Mouse (Mus musculus): ENCODE data around the gene Krba1. TPM values are rescaled to one million over a fixed set of nuclear protein-coding genes. Genes with fewer than 3 reads are reported as not detected.

Gene Krba1
- polyA plus RNA-seq, 1 experiment from 2014 or later, result 23.8 TPM

- WGBS, result 79% methylated on average over 5 of the region's 5 CpGs
- H3K27ac ChIP-seq (replicated peaks), result no peak overlapping the region
- no peak for ATAC-seq (ENCODE audit: low read depth)
- no peaks in the 10 kb centered on the region for H3K4me1 ChIP-seq (replicated peaks)
- H3K4me3 ChIP-seq, result no peak overlapping the region
- no peaks in the 10 kb centered on the region for H3K27me3 ChIP-seq
- no peaks in the 10 kb centered on the region for H3K9me3 ChIP-seq
- H3K4me2 ChIP-seq, result no peak overlapping the region
- no peak overlapping the region for H3K9ac ChIP-seq
- H3K36me3 ChIP-seq, result no peaks in the 10 kb centered on the region
Observed at GRCm38 (mm10) chr6:48430748-48431147, 35.4 kb downstream of the Krba1 start.

- peaks cover 3% of the 10 kb centered on the region for H3K4me1 ChIP-seq (replicated peaks)
- H3K9me3 ChIP-seq, result no peaks in the 10 kb centered on the region
- peaks cover 14% of the 10 kb centered on the region for H3K36me3 ChIP-seq
- H3K4me2 ChIP-seq, result no peak overlapping the region
- 75% methylated on average over 12 of the region's 12 CpGs for WGBS
- peaks cover 14% of the 10 kb centered on the region for H3K27me3 ChIP-seq
- no peak overlapping the region for H3K4me3 ChIP-seq
- no peak for ATAC-seq (ENCODE audit: low read depth)
- no peak overlapping the region for H3K9ac ChIP-seq
- no peak overlapping the region for H3K27ac ChIP-seq (replicated peaks)
Observed at GRCm38 (mm10) chr6:48432893-48433816, 37.8 kb downstream of the Krba1 start.

- H3K4me2 ChIP-seq, result no peak overlapping the region
- ATAC-seq (ENCODE audit: low read depth), result no peak
- H3K4me3 ChIP-seq, result no peak overlapping the region
Observed at GRCm38 (mm10) chr6:48434651-48435050, 39.3 kb downstream of the Krba1 start.

GRCm38 (mm10) chr6:48435111-48435510 is 39.7 kb downstream of the Krba1 start:
- H3K27ac ChIP-seq (replicated peaks), result no peak overlapping the region
- WGBS, result 55% methylated on average over 5 of the region's 5 CpGs
- H3K9me3 ChIP-seq, result no peaks in the 10 kb centered on the region
- no peak overlapping the region for H3K9ac ChIP-seq
- peaks cover 21% of the 10 kb centered on the region for H3K4me1 ChIP-seq (replicated peaks)
- H3K4me2 ChIP-seq, result no peak overlapping the region
- no peak overlapping the region for H3K4me3 ChIP-seq
- no peak for ATAC-seq (ENCODE audit: low read depth)
- peaks cover 26% of the 10 kb centered on the region for H3K36me3 ChIP-seq
- H3K27me3 ChIP-seq, result peaks cover 34% of the 10 kb centered on the region

More at GRCm38 (mm10) chr6:48434651-48435050, 39.3 kb downstream of the Krba1 start:
- H3K4me1 ChIP-seq (replicated peaks), result peaks cover 18% of the 10 kb centered on the region
- no peak overlapping the region for H3K27ac ChIP-seq (replicated peaks)
- 69% methylated on average over 6 of the region's 6 CpGs for WGBS
- no peak overlapping the region for H3K9ac ChIP-seq
- H3K36me3 ChIP-seq, result peaks cover 26% of the 10 kb centered on the region
- H3K9me3 ChIP-seq, result no peaks in the 10 kb centered on the region
- peaks cover 29% of the 10 kb centered on the region for H3K27me3 ChIP-seq

- no peak overlapping the region for H3K4me3 ChIP-seq
- ATAC-seq (ENCODE audit: low read depth), result no peak
- 82% methylated on average over 5 of the region's 5 CpGs for WGBS
- H3K9ac ChIP-seq, result no peak overlapping the region
- H3K36me3 ChIP-seq, result peaks cover 26% of the 10 kb centered on the region
- H3K4me1 ChIP-seq (replicated peaks), result peaks cover 28% of the 10 kb centered on the region
- H3K4me2 ChIP-seq, result no peak overlapping the region
- H3K27ac ChIP-seq (replicated peaks), result no peak overlapping the region
- H3K27me3 ChIP-seq, result peaks cover 41% of the 10 kb centered on the region
- H3K9me3 ChIP-seq, result no peaks in the 10 kb centered on the region
Observed at GRCm38 (mm10) chr6:48435706-48436349, 40.4 kb downstream of the Krba1 start.

GRCm38 (mm10) chr6:48437679-48438376 is 42.4 kb downstream of the Krba1 start:
- H3K36me3 ChIP-seq, result peaks cover 43% of the 10 kb centered on the region
- 28% methylated on average over 35 of the region's 35 CpGs for WGBS
- H3K9me3 ChIP-seq, result no peaks in the 10 kb centered on the region
- peak overlapping the region; percentile 43 for H3K4me2 ChIP-seq
- peak overlapping the region; percentile 24 for H3K4me3 ChIP-seq
- H3K27ac ChIP-seq (replicated peaks), result no peak overlapping the region
- no peak overlapping the region for H3K9ac ChIP-seq
- ATAC-seq (ENCODE audit: low read depth), result no peak; the same call in 1 of the 2 replicates
- H3K4me1 ChIP-seq (replicated peaks), result peaks cover 34% of the 10 kb centered on the region
- H3K27me3 ChIP-seq, result peaks cover 51% of the 10 kb centered on the region

- Histone ChIP-seq H3K27ac (replicated peaks) (no peak overlapping the region), H3K36me3 (peaks cover 43% of the 10 kb centered on the region), H3K9me3 (no peaks in the 10 kb centered on the region), H3K4me2 (peak overlapping the region; percentile 43), H3K9ac (peak overlapping the region; percentile 46), H3K4me3 (peak overlapping the region; percentile 24), H3K27me3 (peaks cover 51% of the 10 kb centered on the region), H3K4me1 (replicated peaks) (peaks cover 40% of the 10 kb centered on the region)
- peak; percentile 20; the same call in 1 of the 2 replicates for ATAC-seq (ENCODE audit: low read depth)
- 17% methylated on average over 55 of the region's 55 CpGs for WGBS
Observed at GRCm38 (mm10) chr6:48438475-48439125, 43.2 kb downstream of the Krba1 start.

GRCm38 (mm10) chr6:48439654-48440053 is 44.3 kb downstream of the Krba1 start:
- no peaks in the 10 kb centered on the region for H3K9me3 ChIP-seq
- H3K27ac ChIP-seq (replicated peaks), result no peak overlapping the region
- no peak overlapping the region for H3K4me2 ChIP-seq
- no peak overlapping the region for H3K4me3 ChIP-seq
- H3K4me1 ChIP-seq (replicated peaks), result peaks cover 44% of the 10 kb centered on the region
- peaks cover 51% of the 10 kb centered on the region for H3K27me3 ChIP-seq
- ATAC-seq (ENCODE audit: low read depth), result no peak
- H3K36me3 ChIP-seq, result peaks cover 43% of the 10 kb centered on the region
- H3K9ac ChIP-seq, result no peak overlapping the region; the same call in 1 of the 2 replicates

GRCm38 (mm10) chr6:48440306-48441014 is 45.1 kb downstream of the Krba1 start:
- no peak overlapping the region for H3K4me2 ChIP-seq
- H3K27me3 ChIP-seq, result peaks cover 51% of the 10 kb centered on the region
- peaks cover 43% of the 10 kb centered on the region for H3K36me3 ChIP-seq
- H3K4me1 ChIP-seq (replicated peaks), result peaks cover 44% of the 10 kb centered on the region
- no peaks in the 10 kb centered on the region for H3K9me3 ChIP-seq
- H3K27ac ChIP-seq (replicated peaks), result no peak overlapping the region
- H3K9ac ChIP-seq, result no peak overlapping the region
- H3K4me3 ChIP-seq, result no peak overlapping the region
- ATAC-seq (ENCODE audit: low read depth), result no peak
- 36% methylated on average over 14 of the region's 14 CpGs for WGBS

GRCm38 (mm10) chr6:48443592-48444309 is 48.4 kb downstream of the Krba1 start:
- H3K36me3 ChIP-seq, result peaks cover 22% of the 10 kb centered on the region
- peak overlapping the region; percentile 91 for H3K27ac ChIP-seq (replicated peaks)
- 2% methylated on average over 19 of the region's 19 CpGs for WGBS
- H3K4me3 ChIP-seq, result peak overlapping the region; percentile 74
- peaks cover 42% of the 10 kb centered on the region for H3K4me1 ChIP-seq (replicated peaks)
- ATAC-seq (ENCODE audit: low read depth), result peak; percentile 84
- peaks cover 31% of the 10 kb centered on the region for H3K27me3 ChIP-seq
- H3K4me2 ChIP-seq, result peak overlapping the region; percentile 88
- H3K9ac ChIP-seq, result peak overlapping the region; percentile 87
- no peaks in the 10 kb centered on the region for H3K9me3 ChIP-seq

All from neural tube, embryonic 13.5 days (tissue).